Mouse (Mus musculus): ENCODE results near the gene Syt13. TPM values are rescaled to one million over a fixed set of nuclear protein-coding genes. Genes with fewer than 3 reads are reported as not detected.

Gene Syt13
- polyA plus RNA-seq, 1 experiment from 2014 or later, result 4.7 TPM

DNA sequence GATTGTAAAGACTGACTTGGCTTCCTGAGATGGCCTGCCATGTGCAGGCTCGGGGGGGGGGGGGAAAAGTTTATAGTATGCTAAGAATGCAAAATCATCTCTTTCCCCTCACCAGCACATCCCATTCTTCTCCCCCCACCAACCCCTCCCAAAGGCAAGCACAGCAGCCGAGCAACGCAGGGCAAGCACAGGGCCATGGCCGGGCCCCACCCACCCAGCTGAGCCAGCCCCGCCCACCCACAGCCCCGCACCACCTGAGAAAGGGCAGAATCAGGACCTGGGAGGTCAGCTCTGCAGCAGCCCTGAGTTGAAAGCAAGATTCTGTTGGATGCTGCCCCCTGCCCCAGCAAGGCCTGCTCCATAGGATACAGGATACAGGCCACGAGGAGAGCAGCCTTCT, 70.7 kb downstream of the Syt13 start:
- DNase-seq (ENCODE audit: low spot score) (no peak), ATAC-seq (replicated peaks; ENCODE audit: low FRiP score, low read depth) (no peak)
- WGBS, result 67% methylated on average over 7 of the region's 7 CpGs
- H3K9ac ChIP-seq (ENCODE audit: low read depth, low read length), result no peak overlapping the region
- H3K36me3 ChIP-seq (ENCODE audit: insufficient read depth, low read length), result 0 out of 2 replicates have a peak, but pooled peaks cover 3% of the 10 kb centered on the region
- no peak overlapping the region for H3K27ac ChIP-seq
- no peaks in the 10 kb centered on the region for H3K27me3 ChIP-seq (ENCODE audit: insufficient read depth, low read length)
- H3K9me3 ChIP-seq (replicated peaks; ENCODE audit: low read length), result no peaks in the 10 kb centered on the region
- peaks cover 19% of the 10 kb centered on the region for H3K4me1 ChIP-seq (replicated peaks; ENCODE audit: insufficient read depth, low read length)
- TF ChIP-seq CTCF (IDR thresholded peaks at IDR 0.05; ENCODE audit: low read depth), result no peak
- H3K4me2 ChIP-seq (ENCODE audit: low read length), result no peak overlapping the region
- no peak overlapping the region for H3K4me3 ChIP-seq (replicated peaks; ENCODE audit: low read depth, low read length)

DNA sequence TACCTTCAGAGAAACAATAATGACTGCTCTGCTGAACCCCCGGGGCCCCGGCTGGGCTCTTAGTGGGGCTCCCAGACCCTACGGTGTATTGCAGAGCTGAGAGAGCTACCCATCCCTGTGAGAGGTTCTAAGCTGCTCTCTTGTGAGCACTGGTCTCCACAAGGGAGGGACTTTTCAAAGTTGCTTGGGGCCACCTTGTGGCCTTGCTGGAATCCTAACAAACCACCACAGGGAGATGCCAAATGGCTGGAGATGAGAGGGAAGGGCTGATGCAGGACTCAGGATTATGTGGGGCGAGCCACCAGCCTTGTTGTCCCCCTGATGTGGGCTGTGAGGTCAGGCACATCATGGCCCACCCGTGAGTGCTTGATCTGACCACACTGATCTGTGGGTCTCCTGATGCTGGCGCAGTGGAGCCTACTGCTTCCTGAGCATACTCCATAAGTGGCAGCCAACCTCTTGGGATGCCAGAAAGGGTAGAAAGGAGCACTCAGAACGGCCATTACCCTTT, 72.3 kb downstream of the Syt13 start:
- Histone ChIP-seq H3K9me3 (replicated peaks; ENCODE audit: low read length) (no peaks in the 10 kb centered on the region), H3K9ac (ENCODE audit: low read depth, low read length) (no peak overlapping the region), H3K36me3 (ENCODE audit: insufficient read depth, low read length) (0 out of 2 replicates have a peak, but pooled peaks cover 11% of the 10 kb centered on the region), H3K27ac (peak overlapping the region; percentile 77), H3K4me1 (replicated peaks; ENCODE audit: insufficient read depth, low read length) (peaks cover 19% of the 10 kb centered on the region), H3K4me2 (ENCODE audit: low read length) (no peak overlapping the region), H3K4me3 (replicated peaks; ENCODE audit: low read depth, low read length) (no peak overlapping the region), H3K27me3 (ENCODE audit: insufficient read depth, low read length) (no peaks in the 10 kb centered on the region)
- ATAC-seq (replicated peaks; ENCODE audit: low FRiP score, low read depth) (no peak), DNase-seq (ENCODE audit: low spot score) (no peak)
- WGBS, result 76% methylated on average over 7 of the region's 7 CpGs
- peak; percentile 30 for TF ChIP-seq CTCF (IDR thresholded peaks at IDR 0.05; ENCODE audit: low read depth)

DNA sequence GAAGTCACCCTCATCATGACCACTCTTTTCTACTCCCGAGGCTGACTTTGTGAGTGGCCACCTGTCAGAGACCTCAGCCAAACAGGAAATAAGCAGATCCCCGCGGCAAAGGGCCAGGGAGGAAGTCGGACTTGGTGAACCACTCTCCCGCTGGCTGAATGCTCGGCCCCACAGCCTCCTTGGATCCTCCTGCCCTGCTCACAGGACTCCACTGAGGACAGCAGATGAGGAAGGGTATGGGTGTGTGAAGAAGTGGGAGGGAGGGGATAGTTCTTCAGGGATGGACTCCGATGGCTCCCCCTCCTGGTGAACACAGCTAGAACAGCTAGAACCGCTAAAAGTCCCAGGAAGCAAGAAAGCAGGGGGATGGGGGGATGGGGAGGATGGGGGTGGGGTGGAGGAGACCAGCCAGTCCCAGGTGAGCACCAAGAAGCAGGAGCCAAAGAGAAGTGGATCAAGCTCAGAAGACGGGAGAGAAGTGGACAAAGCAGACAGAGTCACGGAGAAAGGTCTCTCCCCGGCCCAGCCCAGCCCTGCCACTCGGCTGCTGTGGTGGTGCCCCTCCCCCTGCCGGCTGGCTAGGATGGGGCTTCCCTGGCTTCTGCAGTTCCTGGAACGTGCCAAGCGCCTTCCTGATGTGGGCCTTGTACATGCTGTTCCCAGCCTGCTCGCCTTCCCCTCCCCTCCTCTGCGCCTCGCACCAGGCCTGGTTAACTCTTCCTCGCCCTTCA, 73.2 kb downstream of the Syt13 start:
- Histone ChIP-seq H3K9ac (ENCODE audit: low read depth, low read length) (peak overlapping the region; percentile 31; the same call in 1 of the 2 replicates), H3K4me3 (replicated peaks; ENCODE audit: low read depth, low read length) (0 out of 2 replicates have a peak overlapping the region, but pooled peaks have one; percentile 4), H3K9me3 (replicated peaks; ENCODE audit: low read length) (no peaks in the 10 kb centered on the region), H3K27ac (peak overlapping the region; percentile 77), H3K4me2 (ENCODE audit: low read length) (peak overlapping the region; percentile 35), H3K27me3 (ENCODE audit: insufficient read depth, low read length) (no peaks in the 10 kb centered on the region), H3K36me3 (ENCODE audit: insufficient read depth, low read length) (0 out of 2 replicates have a peak, but pooled peaks cover 18% of the 10 kb centered on the region), H3K4me1 (replicated peaks; ENCODE audit: insufficient read depth, low read length) (peaks cover 19% of the 10 kb centered on the region)
- peak; percentile 60 for TF ChIP-seq CTCF (IDR thresholded peaks at IDR 0.05; ENCODE audit: low read depth)
- 13% methylated on average over 17 of the region's 19 CpGs for WGBS
- DNase-seq (ENCODE audit: low spot score) (peak; percentile 87), ATAC-seq (replicated peaks; ENCODE audit: low FRiP score, low read depth) (peak; percentile 79)

DNA sequence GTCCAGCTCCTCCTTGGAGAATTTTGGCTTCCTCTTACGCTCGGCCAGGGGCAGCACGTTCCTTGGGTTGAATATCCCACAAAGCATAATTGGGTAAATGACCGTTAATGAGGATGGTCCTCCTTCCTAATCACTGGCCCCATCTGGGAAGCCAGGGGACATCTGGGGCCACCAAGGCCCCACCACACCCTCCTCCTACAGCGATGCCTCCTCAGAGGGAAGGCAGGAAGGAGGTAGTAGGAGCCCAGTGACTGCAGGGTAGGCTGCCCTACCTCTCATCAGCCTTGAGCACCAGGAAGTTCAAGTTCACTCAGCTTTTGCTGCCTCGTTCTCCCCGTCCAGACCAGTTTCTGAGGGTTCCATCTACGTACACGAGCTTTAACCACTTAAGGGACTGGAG, 74.7 kb downstream of the Syt13 start:
- DNase-seq (ENCODE audit: low spot score) (no peak), ATAC-seq (replicated peaks; ENCODE audit: low FRiP score, low read depth) (no peak)
- 82% methylated on average over 9 of the region's 9 CpGs for WGBS
- H3K27me3 ChIP-seq (ENCODE audit: insufficient read depth, low read length), result no peaks in the 10 kb centered on the region
- H3K9me3 ChIP-seq (replicated peaks; ENCODE audit: low read length), result no peaks in the 10 kb centered on the region
- peaks cover 19% of the 10 kb centered on the region for H3K4me1 ChIP-seq (replicated peaks; ENCODE audit: insufficient read depth, low read length)
- 0 out of 2 replicates have a peak, but pooled peaks cover 20% of the 10 kb centered on the region for H3K36me3 ChIP-seq (ENCODE audit: insufficient read depth, low read length)
- H3K27ac ChIP-seq, result no peak overlapping the region
- H3K9ac ChIP-seq (ENCODE audit: low read depth, low read length), result no peak overlapping the region
- H3K4me3 ChIP-seq (replicated peaks; ENCODE audit: low read depth, low read length), result no peak overlapping the region
- no peak for TF ChIP-seq CTCF (IDR thresholded peaks at IDR 0.05; ENCODE audit: low read depth)
- no peak overlapping the region for H3K4me2 ChIP-seq (ENCODE audit: low read length)

DNA sequence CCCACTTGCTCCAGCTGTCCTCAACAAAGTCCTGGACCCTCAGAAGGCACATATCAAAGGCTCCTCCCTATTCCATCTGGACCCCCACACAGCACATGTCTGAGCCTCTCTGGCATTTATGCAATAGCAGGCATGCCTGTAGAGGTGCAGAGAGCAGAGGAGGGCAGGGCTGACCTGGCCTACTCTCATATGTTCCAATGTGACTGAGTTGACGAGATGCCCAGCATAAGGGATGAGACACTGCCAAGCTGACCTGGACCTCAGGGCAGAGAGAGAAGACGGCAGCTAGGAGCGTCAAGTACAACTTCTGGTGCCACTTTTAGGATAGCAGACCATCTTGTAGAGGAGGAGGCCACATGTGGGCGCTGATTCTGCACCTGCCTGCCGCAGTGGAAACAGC, 77.1 kb downstream of the Syt13 start:
- H3K36me3 ChIP-seq (ENCODE audit: insufficient read depth, low read length), result peaks cover 22% of the 10 kb centered on the region; the same call in 1 of the 2 replicates
- 90% methylated on average over 5 of the region's 5 CpGs for WGBS

DNA sequence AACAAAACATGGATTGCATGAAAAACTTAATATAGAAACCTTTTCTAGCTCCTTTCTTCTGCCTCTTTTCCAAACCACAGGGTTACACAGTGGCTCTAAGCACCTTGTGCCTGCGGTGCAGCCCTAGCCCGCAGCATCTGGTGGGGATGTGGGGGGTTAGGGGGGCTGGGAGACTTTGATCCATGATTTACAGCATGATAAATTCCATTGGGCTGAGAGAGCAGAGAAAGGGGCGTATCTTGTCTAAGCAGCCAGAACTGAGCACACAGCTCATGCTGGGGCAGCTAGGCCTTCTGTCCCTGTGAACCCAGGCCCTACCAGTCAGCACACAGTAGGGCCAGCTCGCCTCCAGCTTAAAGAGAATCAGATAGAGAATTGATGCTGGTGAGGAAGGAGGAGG, 90.1 kb downstream of the Syt13 start:
- Histone ChIP-seq H3K4me2 (ENCODE audit: low read length) (no peak overlapping the region), H3K4me3 (replicated peaks; ENCODE audit: low read depth, low read length) (no peak overlapping the region), H3K4me1 (replicated peaks; ENCODE audit: insufficient read depth, low read length) (0 out of 2 replicates have a peak, but pooled peaks cover 3% of the 10 kb centered on the region), H3K27ac (no peak overlapping the region), H3K27me3 (ENCODE audit: insufficient read depth, low read length) (no peaks in the 10 kb centered on the region), H3K9ac (ENCODE audit: low read depth, low read length) (no peak overlapping the region), H3K36me3 (ENCODE audit: insufficient read depth, low read length) (0 out of 2 replicates have a peak, but pooled peaks cover 7% of the 10 kb centered on the region), H3K9me3 (replicated peaks; ENCODE audit: low read length) (no peaks in the 10 kb centered on the region)
- ATAC-seq (replicated peaks; ENCODE audit: low FRiP score, low read depth) (peak; percentile 72; the same call in 1 of the 2 replicates), DNase-seq (ENCODE audit: low spot score) (peak; percentile 64)
- no peak for TF ChIP-seq CTCF (IDR thresholded peaks at IDR 0.05; ENCODE audit: low read depth)
- 12% methylated on average over 4 of the region's 4 CpGs for WGBS

More for the DNA sequence above, 77.1 kb downstream of the Syt13 start:
- no peak overlapping the region for H3K4me3 ChIP-seq (replicated peaks; ENCODE audit: low read depth, low read length)
- no peaks in the 10 kb centered on the region for H3K9me3 ChIP-seq (replicated peaks; ENCODE audit: low read length)
- no peak for ATAC-seq (replicated peaks; ENCODE audit: low FRiP score, low read depth)
- no peak overlapping the region for H3K9ac ChIP-seq (ENCODE audit: low read depth, low read length)
- H3K4me2 ChIP-seq (ENCODE audit: low read length), result no peak overlapping the region
- TF ChIP-seq CTCF (IDR thresholded peaks at IDR 0.05; ENCODE audit: low read depth), result no peak
- peaks cover 18% of the 10 kb centered on the region for H3K4me1 ChIP-seq (replicated peaks; ENCODE audit: insufficient read depth, low read length)
- no peak for DNase-seq (ENCODE audit: low spot score)
- H3K27me3 ChIP-seq (ENCODE audit: insufficient read depth, low read length), result no peaks in the 10 kb centered on the region
- no peak overlapping the region for H3K27ac ChIP-seq

Other genes starting within 250 kb of the Syt13 start
- gene Prdm11, start 131.1 kb downstream of the Syt13 start, polyA plus RNA-seq (2015; fragmentation: Nextera tagmentation; extraction: Ambion mirVana), result 3.7 and 4.9 TPM in 2 replicates

Measured in kidney, postnatal 0 days (tissue).